Mouse (Mus musculus): ENCODE measurements at regions not wholly inside any gene's neighbourhood (a gene's known extent, or its start where the extent isn't known, plus 50 kb on each side); places are given as distances from the start of the nearest gene placed in this dataset.
"Not testable (repeated sequence)": the region's sequence is repeated elsewhere in the genome, so short reads cannot be mapped to it uniquely, and the experiment has no call there.

DNA sequence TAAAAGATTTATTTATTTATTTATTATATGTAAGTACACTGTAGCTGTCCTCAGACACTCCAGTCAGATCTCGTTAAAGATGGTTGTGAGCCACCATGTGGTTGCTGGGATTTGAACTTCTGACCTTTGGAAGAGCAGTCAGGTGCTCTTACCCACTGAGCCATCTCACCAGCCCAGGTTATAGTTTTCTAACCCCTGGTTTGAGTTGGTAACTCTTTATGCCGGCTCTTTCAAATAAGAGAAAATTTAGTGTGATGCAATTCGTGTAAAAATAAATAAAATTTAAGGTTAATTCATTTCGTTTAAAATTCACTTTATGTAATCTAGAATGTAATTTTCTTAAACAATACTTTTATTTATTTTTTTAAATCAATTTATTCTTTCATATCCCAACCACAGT lies 153.7 kb upstream of the Dmrta1 start:
- not testable (repeated sequence) for TF ChIP-seq POLR2A (IDR thresholded peaks at IDR 0.05; ENCODE audit: insufficient read length, low read depth); SRF (IDR thresholded peaks at IDR 0.05; ENCODE audit: control insufficient read depth, insufficient read length, low read depth); CEBPB (IDR thresholded peaks at IDR 0.05; ENCODE audit: insufficient read depth, poor library complexity, severe bottlenecking); E2F4 (IDR thresholded peaks at IDR 0.05; ENCODE audit: insufficient read depth); MAX (IDR thresholded peaks at IDR 0.05; ENCODE audit: low read depth); USF1 (IDR thresholded peaks at IDR 0.05; ENCODE audit: low read depth); MYOD1 (IDR thresholded peaks at IDR 0.05; ENCODE audit: control insufficient read depth in 1 of 3, insufficient read length in 2 of 3, low read depth in 2 of 3); TCF12 (IDR thresholded peaks at IDR 0.05; ENCODE audit: insufficient read depth, poor library complexity, severe bottlenecking); POLR2AphosphoS2 (IDR thresholded peaks at IDR 0.05; ENCODE audit: insufficient read length, low read depth); REST (IDR thresholded peaks at IDR 0.05; ENCODE audit: insufficient read depth, insufficient read length); TCF3 (IDR thresholded peaks at IDR 0.05; ENCODE audit: insufficient read length, low read depth); MYOG (IDR thresholded peaks at IDR 0.05; ENCODE audit: control insufficient read depth in 1 of 3, insufficient read depth in 1 of 3, insufficient read length in 2 of 3, low read depth in 2 of 3)

All from myocyte (in vitro differentiated cells).